Mouse (Mus musculus) liver, adult 2 months (tissue): ENCODE results near the gene Fkbp3.

Experiments
- CTCF ChIP-seq: fragments of 200-500 bp; IDR thresholded peaks from 2 replicates; pipeline ENCODE4 v1.5.1; 2011; ENCODE audit warnings: low read depth, low read length, control low read depth
- POLR2A ChIP-seq: fragments of 200-500 bp; IDR thresholded peaks from 2 replicates; pipeline ENCODE4 v1.6.1; 2011; ENCODE audit warnings: low read length, control low read depth; ENCODE audit not compliant: insufficient read depth; ENCODE audit errors: extremely low read depth

DNA sequence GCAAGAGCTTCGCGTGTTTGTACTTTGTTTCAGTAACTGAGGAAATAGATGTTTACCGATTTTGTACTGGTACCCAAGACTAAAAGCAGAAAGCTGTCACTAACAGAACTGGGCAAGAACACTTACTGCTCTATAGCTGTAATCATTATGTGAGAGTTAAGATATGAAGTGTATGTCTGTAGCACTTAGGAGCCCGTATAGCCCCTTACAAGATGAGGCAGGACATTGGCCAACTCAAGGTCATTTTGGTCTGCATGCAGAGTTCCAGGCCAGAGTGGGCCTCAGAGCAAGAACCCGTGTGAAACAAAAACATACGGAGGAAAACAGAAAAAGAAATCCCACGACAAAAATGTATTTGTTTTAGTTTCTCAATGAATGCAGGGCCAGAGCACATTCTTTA is 844 bp upstream of the Fkbp3 start:
- TF ChIP-seq CTCF: no peak
- no peak for TF ChIP-seq POLR2A
